Mouse (Mus musculus) left cerebral cortex, postnatal 4 days (tissue): ENCODE measurements around the gene Vrk1. TPM values are rescaled to one million over a fixed set of nuclear protein-coding genes. Genes with fewer than 3 reads are reported as not detected.
A peak's percentile ranks its signal among the peaks of the same experiment; 100 is the strongest.

Experiments
- DNase-seq: peaks from one replicate; pipeline ENCODE4 v3.0.0-alpha.2; 2022
- intact Hi-C: fragments of 180-260 bp; cut with DNase I; formaldehyde crosslinking; loops from one replicate; pipeline ENCODE4 v1.15.1; 2025
- total RNA-seq, 2 experiments: library from RNA; stranded (reverse); gene quantifications; 2 replicates each; pipeline ENCODE4 v1.2.3; 2021

Gene Vrk1
- total RNA-seq, 2 experiments from 2014 or later = 22.7 to 24.9 TPM

DNA sequence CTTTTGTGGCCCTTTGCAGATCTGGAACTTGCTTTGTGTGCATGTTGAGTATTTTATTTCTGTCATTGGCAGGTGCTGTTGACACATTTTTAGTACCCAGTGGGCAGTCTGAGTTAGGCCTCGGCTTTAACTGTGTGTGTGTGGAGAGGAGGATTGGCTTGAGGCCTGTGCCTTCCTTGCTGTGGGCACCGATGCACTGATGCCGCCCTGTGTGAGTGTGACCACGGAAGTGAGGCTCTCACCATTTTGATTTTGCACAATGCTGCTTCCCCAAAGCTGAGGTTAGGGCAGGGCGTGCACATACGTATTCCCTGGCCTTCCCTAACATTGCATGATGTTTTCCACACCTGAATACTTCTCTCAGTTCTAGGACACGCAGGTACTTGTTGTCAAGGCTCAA, 30.2 kb downstream of the Vrk1 start:
- DNase-seq = no peak
- intact Hi-C loops = no loop called here

DNA sequence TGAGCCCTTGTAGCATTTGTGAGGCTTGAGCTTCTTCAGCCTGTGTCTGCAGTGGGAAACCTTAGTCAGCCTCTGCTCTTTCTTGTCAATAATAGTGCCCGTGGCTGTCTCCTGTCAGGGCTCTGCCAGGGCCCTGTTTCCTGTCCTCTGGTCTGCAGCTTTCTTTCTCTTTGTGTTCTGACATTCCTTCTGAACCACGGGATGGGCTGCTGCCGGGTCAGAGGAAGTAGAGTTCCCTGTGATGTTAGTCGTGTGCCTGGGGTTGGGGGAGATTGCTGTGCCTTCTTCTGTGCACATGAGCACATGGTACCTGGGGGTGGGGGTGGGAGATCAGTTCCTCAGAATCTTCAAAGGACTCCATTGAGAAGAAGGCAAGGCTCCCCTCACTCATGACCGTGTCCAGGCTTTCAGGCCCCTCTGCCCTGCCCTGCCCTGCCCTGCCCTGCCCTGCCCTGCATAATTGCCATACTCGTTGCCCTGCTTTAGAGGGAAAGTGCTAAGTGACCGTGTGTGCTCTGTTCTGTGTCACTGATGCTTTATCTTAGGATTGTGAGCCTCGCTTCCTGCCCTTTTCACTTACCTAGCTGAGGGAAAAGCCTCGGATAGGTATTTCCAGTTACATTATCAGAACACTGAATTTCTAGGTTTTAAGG, 36.2 kb downstream of the Vrk1 start:
- intact Hi-C loops = no loop called here
- DNase-seq = no peak

DNA sequence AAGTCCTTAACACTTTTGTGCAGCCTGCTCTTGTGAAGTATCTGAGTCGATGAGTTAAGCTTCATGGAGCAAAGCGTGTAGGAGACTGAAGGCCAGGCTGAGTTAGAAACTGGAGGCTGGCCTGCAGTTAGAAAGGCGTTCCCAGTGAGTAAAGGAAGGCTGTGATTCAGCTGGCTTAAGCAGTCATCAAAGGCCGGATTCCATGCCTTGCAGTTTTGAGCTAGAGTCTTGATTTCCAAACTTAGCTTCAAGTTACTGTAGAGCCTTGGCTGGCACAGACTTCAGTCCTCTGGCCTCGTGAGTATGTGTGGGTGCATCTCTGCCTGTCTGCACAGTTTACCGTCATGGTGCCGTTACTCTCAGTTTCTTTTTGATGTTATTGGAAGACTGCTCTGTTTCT, 42.2 kb downstream of the Vrk1 start:
- no peak for DNase-seq
- intact Hi-C loops = no loop called here

DNA sequence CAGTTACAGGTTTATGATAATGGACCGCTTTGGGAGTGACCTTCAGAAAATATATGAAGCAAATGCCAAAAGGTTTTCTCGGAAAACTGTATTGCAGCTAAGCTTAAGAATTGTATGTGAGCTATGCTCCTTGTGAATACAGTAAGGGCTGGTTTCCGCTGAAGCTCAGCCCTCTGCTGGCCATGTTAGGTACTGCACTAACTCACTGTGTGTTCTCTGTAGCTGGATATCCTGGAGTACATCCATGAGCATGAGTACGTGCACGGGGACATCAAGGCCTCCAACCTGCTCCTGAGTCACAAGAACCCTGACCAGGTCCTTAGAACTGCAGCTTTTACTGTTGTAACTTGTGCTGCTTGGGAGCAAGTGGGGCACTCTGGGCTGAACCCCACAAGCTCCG, 45.8 kb downstream of the Vrk1 start:
- intact Hi-C loops = loop anchor here (5.0 kb wide), 1 partner anchor 218 kb away; no protein-coding TSS in a partner anchor
- peak; percentile 83 for DNase-seq

- no peak for DNase-seq
- intact Hi-C loops = loop anchor here (5.0 kb wide), 1 partner anchor 223 kb away; no protein-coding TSS in a partner anchor
These were observed 50.0 kb downstream of the Vrk1 start for GRCm38 (mm10) chr12:106059873-106060573.

- no peak for DNase-seq
- intact Hi-C loops = no loop called here
These were observed 60.6 kb downstream of the Vrk1 start for GRCm38 (mm10) chr12:106070434-106071155.

DNA sequence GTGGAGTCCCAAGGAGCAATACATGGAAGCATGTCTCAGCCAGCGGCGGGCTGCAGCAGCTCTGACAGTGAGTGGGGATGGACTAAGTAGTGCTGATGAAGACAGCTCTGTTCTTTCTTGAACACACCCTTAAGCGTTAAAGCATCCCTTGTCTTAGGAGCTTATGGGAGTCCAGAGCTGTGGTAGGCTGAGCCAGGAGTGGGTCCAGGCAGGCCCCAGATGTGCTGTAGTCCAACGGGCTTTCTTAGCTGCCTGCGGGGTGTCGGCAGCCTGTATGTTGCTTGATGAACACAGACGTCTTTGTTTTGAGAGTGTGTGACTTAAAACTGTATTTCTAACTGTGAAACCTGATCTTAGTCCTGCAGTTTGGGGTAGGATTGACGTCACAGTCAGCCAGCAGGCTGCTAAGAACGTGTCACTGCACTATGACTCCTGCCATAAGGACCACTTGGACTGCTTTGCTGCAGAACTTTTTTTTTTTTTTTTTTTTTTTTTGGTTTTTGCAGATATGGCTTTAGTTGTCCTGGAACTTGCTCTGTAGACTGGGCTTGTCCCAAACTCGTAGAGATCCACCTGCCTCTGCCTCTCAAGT, 61.6 kb downstream of the Vrk1 start:
- intact Hi-C loops = no loop called here
- DNase-seq = no peak

DNA sequence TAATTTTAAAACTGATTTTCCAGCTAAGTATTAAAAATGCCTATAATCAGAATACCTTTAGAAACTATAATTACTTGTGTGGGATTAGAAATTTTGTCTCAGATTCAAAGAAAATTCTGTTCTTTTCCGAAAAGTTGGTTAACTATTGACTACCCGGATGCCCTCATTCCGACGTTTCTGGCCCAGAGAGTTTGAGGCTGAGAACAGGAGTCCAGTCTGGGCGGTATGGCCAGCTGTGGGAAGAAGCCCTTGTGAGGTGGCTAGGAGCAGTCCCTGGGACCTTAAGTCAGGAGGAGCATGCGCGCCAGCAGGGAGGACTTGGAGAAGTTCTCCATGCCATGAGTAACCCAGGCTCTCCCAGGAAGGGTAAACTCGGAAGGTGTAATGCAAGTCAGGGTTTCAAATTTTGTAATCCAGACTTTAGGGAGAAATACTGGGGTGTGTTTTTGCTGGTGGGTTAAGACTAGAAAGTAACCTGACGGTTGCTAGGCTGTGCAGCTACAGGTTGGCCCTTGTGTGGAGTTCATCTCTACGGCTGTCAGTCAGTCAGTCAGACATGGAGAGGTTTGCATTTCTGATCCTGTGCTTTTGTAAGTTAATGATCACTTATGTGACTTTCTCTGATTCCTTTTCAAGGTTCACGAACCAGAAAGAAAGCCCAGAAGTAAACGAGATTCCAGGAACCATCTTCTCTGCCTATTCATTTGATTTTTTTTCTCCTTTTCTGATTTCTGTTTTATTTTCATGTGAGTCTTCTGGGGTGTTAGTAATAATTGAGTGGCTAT, 64.5 kb downstream of the Vrk1 start:
- no peak for DNase-seq
- intact Hi-C loops = no loop called here

GRCm38 (mm10) chr12:106076131-106076530, 66.1 kb downstream of the Vrk1 start:
- intact Hi-C loops = no loop called here
- no peak for DNase-seq

- intact Hi-C loops = no loop called here
- DNase-seq = no peak
These were observed 70.5 kb downstream of the Vrk1 start for GRCm38 (mm10) chr12:106080511-106080910.

DNA sequence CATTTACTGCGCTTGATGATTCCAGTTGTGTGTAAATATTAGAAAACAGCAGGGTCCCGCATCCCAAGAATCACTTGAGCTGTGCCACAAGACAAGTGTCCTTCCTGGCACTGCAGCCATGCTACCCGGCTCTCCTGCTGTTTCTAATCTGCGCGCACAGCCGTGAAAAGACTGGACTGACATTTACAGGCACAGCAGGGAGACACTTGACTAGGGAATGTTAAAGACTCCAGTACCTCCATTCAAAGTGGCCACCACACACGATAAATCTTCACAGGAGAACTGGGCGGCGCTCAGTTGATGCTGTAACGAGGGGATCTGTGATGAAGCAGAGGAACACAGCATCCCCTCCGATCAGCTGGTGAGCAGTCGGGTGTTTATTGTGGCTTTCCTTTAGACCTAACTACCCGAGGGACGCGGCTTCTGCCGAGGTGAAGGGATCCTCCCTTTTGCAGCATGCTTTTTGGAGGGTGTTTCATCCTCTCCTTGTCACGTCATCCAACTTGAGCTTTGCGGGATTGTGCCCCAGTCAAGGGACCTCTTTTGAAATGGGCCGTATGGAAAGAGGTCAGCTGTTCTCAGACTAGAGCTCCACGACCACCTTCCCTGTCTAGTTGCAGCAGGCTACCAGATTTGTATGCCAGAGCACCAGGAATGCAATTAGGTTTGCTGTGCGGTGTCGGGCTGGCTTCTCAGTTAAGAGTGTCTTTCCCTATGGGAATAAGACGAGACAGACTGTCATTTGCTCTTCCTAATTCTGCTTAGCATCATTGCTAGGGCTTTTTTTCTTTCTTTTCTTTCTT, 71.1 kb downstream of the Vrk1 start:
- peak; percentile 54 for DNase-seq
- intact Hi-C loops = no loop called here

DNA sequence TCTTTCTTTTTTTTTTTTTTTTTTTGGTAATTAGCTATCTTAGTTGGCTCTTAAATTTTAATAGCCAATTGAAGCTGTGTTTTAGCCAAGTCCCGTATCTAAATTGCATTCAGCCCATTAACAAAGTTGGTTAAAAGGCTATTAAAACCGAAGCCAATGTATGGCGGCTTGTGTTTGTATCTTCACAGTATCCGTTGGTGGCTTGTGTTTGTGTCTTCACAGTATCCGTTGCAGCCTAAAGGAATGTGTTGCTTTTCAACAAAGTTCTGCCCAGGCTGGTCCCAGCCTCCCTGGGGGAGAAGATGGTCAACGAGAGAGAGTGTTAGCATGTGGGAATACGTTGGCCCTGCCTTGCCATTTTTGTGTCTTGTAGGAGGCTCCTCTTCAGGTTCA, 71.7 kb downstream of the Vrk1 start:
- DNase-seq = no peak
- intact Hi-C loops = no loop called here

DNA sequence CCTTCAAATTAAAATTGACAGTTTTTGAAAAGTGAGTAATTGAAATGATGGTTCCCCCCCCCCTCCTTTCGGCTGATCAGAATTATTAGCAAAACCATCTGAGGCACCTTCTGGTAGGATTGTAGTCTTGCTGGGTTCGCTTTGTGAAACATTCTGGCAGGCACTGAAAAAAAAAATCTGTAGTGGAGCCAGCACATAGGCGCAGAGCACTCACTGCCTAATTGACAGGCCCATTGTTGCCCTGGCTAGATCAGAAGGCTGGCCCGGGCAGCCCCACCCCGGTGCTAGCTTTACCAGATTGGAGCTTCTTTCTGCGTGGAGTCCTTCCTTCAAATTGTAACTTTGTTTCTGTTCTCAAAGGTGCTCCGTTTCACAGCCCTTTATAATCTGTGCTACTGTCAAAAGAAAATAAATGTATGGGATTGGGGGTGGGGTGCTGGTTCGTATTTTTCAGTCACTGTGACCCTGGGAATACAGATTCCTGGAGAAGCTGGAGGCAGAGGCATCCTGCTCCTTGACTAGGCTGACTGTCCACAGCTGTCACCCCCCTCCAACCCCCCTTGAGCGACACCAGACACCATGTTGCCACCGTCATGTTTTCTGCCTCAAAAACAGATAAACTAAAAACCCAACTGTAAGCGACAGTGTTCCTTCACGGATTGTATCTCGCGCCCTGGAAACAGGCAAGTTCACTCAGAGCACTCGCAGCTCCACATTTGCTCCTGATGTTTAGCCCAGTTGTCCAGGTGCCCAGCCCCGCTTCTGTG, 72.3 kb downstream of the Vrk1 start:
- intact Hi-C loops = no loop called here

GRCm38 (mm10) chr12:106082958-106083381, 72.9 kb downstream of the Vrk1 start:
- intact Hi-C loops = no loop called here
- no peak for DNase-seq

More for the DNA sequence above, 72.3 kb downstream of the Vrk1 start:
- DNase-seq = no peak

DNA sequence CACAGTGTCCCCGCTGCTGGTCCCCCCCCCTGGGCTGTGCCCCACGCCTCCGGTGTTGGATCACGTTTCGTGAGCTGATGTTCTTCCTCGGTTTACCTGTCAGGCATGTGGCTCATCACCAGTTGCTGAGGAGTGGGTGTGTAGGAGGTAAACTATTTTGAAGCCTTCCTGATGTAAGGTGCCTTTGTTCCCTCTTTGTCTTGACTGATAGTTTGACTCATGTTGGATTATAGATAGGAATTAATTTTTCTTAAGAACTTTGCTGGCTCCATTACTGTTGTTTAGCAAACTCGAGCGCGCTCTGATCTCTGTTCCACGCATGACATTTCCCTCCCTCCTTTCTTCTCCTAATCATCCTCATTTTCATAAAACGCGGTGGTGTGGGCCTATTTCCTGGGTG, 74.1 kb downstream of the Vrk1 start:
- no peak for DNase-seq
- intact Hi-C loops = no loop called here

DNA sequence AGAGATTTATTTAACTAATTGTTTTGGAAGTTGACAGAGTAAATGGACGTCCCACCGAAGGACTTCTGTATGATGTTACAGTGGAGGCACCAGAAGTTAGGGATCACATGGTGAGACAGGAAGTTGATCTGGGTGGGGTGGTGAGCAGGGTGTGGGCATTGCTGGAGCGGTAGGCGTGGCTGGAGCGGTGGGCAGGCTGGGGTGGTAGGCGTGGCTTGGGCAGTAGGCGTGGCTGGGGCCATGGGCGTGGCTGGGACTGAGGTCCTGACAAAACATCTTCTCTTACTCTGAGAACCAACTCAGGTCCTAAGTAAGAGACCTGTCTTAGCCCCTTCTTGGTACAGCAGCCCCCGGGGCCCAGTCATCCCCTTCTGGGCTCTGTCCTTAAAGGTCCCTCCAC, 84.8 kb downstream of the Vrk1 start:
- no peak for DNase-seq
- intact Hi-C loops = no loop called here

- no peak for DNase-seq
- intact Hi-C loops = no loop called here
These were observed 92.0 kb downstream of the Vrk1 start for GRCm38 (mm10) chr12:106102003-106102402.

DNA sequence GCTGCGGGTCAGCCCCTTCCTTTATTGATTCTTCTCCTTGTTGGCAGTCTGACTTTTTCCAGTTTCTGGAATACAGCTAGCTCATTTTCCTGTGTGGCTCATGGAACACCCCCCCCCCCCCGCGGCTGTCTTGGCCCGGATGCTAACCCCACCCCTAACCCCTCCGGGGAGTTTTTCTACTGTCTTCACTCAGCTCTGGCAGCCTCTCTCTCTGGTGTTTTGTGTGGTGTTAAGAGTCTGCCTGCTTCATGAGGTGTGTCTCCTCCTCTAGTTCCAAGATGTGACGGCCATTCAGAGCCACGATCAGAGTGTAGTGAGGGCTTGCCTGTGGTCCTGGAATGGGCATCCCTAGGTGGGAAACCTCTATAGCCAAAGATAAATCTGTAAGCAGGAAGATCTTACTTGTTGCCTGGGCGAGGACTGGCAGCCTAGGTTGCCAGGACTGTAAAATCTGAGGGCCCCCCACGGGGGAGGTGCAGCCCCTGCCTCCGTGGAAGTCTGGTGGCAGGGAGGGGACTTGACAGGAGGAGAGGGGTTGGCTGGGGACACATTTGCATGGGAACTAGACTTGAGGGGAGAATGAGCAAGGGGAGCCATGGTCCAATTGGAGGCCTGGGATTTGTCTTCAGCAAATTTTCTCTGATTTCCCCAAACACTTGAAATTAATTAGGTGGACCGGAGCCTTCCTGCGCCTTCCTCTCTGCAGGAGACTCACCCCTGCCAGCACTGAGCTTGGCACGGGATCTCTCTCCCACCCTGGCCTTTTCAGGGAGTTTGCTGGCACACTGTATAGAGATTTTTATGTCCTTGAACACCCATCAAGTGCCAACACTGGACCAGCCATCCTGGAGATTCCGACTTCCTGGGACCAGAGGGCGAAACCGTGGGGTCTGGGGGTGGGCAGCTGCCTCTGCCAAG, 93.0 kb downstream of the Vrk1 start:
- DNase-seq = peak; percentile 21
- intact Hi-C loops = no loop called here
